Mouse (Mus musculus) cerebellum, adult 11-12 months (tissue): ENCODE results near the gene Gm20388.
A peak's percentile ranks its signal among the peaks of the same experiment; 100 is the strongest.

Experiments used
- DNase-seq: peaks from one replicate; pipeline ENCODE4 v3.0.0; 2022

Gm20388 gene

DNA sequence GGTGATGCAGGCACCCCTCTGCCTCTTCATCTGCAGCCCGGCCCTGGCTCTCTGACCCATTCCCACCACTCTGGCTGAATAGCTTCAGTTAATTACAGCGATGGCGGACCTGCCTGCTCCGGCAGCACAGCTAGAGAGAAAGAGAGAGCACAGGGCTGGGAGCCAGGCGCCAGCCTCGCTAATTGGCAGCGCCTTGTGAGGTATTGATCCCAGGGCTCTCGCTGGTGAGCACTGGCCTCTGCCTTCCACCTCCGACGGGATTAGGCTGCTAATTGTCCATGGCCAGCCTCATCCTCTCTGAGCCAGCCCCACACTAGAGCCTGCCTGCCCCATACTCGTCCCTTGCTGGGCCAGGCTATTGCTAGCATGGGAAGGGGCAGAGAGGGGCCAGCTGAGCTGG lies 649.0 kb downstream of the Gm20388 start:
- no peak for DNase-seq

DNA sequence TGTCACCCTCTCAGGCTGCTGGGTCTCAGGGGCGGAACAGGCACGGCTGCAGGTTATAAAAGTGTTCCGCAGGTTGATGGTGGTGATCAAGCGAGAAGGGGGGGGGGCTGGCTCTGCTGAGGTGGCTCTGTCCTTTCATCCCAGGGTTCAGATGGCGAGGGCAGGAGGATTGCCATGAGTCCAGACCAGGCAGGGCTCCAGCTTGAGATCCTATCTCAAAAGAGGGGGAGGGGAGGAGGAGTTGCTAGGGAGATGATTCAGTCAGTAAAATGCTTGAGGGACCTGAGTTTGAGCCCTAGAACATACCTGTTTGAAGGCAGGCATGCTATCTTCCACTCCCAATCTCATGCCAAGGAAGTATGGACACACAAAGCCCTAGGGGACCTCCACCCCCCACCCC lies 649.9 kb downstream of the Gm20388 start:
- no peak for DNase-seq

DNA sequence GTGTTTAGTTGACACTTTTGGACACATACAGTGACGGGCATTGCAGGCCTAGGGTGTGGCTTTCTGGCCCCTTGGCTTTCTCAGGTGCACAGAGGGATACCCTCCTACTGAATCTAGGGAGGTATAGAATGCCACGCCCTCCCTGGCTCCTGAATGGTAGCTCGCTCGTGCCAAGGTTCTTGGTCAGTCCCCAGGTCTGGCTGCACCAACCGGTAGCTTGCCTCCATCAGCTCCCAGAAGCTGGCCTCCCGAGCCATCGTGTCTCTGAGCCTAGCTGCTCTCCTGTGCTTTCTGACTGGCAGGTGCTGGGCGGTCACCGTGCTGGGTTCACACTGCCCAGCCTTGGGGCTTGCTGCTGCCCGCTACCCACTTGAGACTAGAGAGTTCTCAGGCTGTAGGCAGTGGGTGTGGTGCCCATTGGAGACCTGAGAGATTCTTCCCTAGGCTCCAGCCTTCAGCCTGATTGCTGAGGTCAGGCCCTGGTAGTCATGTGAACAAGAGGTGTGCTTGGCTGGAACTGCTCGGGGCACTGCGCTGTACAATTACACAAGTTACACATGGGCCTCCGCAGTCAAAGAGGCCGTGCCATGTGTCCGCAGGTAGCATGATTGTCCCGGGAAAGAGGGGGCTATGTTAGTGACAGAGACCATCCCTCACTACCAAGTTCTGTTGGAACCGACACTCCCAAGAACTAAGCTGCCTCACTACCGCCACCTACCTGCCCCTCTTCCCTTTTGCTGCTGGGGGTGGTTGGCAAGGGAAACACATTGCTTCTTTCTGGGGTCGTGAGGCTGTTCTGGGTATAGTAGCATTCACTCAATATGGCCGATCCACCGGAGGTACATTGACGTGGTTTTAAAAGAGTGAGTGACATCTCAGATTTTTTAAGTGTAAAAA lies 651.1 kb downstream of the Gm20388 start:
- peak; percentile 63 for DNase-seq

DNA sequence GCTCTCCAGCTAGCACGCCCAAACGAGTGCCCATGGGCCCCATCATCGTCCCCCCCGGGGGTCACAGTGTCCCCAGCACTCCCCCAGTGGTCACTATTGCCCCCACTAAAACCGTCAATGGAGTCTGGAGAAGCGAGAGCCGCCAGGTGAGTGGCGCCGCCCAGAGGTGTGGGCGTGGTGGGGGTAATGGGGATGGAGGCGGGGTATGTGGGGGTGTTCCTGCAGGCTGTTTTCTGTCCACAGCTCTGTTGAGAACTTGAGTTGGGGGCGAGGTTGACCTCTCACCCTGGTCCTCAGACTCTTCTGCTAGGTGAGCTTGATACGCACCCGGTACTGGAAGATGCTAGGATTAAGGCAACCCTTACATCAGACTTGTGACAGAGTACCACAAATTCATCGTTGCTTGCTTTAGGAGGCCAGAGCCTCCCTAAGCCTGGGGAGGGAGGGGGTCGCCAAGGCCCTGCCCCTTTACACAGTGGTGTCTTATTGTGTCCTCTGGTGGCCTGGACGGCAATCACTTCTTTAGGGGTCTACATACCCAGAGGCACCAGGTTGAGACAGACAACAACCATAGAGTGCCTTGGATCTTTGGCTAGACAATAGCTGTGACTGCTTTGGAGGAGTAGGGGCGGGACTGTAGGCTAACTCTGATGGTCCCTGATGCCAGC lies 652.2 kb downstream of the Gm20388 start:
- DNase-seq: no peak

DNA sequence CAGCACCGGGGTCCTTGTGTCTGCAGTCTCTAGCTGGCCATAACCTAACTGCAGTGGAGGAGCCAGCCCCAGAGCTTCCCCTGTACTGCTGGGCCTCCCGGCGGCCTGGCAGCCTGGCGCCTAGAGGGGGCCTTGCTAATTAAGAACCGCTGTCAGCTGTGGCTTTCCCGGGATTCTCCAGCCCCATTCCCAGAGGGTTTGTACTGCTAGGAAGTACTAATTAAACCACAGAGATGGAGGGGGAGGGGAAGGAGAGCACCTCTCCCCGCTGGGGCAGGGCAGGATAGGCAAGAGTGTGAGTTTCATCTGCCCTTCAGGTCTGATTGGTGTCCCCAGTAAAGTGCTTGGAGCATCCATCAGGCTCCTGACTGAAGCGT lies 652.7 kb downstream of the Gm20388 start:
- peak; percentile 46 for DNase-seq

DNA sequence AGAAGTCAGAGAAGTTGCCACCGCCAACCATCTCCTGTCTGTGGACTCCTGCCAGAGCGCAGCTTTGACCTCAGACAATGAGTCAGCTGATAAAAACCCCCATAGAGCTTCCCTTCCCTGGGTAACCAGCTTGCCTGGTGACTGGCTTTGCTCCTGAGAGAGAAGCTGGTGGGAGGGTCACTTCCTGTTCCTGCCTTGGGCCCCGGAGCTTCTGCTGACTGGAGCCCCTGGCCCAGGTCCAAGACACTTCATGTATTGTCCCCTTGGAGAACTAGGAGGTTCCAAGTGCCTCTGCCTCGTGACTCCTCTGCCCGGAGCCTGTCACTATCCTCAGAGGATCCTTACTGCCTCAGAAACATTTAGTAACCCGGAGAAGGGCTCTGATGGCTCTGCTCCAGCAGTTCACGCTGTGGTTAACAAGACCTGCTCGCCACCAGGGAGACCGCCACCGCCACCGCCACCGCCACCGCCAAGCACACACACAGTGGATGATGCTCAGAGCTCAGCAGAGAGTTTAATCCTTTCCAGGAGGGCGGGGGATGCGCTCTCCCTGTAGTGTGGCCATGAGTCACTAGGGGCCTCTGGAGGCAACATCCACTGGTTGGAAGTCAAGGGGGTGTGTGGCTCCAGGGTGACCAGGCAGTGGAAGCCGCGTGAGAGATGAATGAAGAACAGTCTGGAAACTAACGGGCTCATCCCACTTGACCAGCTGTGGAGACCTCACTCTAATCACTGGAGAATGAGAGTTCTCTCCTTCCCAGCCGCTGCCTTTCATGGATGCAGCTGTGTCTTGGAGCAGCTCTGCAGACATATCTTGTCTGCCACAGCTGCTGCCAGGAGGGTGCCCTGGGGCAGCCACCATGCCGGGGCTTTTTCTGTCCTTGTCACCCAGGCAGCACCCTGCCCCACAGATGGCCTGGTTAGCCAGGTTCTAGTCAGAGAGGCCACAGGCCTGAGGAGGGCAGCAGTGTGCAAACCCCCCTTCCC lies 653.5 kb downstream of the Gm20388 start:
- peak; percentile 82 for DNase-seq

DNA sequence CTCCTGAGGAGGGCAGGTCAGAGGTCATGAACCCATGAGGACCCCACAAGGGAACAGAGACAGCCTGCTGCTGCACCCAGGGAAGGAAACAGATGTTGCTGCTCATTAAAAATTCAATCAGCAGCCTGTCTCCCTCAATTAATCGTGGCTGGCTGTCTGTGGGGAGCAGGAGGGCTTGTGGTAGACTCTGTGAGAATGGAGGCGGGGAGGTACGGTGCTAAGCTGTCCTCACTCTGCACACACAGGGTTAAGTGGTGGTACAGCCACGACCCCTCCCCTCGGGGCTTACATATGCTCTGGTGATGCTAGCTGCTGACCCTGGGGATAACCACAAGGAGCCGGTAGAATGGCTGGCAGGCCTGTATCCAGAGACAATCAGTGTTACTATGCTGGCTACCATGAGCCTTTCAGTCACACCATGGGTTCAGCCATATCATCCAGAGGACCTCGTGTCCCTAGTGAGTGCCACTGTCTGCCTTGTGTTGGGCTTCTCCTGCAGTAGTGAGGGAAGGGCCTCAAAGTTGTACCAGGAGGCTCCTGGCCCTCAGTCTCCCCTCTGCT lies 654.6 kb downstream of the Gm20388 start:
- DNase-seq: no peak

DNA sequence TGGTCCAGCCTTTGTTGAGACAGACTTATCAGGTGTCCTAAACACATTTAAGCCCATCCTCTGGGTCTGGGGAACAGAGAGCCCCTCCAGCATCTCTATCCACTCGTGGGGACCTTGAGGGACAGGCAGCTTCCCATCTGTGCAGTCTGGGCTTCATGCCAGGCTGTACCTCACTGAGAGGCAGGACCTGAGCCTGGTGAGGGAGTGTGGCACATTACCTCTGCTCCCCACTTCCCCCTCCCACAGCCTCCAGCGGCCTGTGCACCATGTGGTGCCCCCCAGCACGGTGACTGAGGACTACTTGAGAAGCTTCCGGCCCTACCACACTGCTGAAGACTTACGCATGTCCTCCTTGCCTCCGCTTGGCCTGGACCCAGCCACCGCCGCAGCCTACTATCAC lies 656.0 kb downstream of the Gm20388 start:
- peak; percentile 78 for DNase-seq

DNA sequence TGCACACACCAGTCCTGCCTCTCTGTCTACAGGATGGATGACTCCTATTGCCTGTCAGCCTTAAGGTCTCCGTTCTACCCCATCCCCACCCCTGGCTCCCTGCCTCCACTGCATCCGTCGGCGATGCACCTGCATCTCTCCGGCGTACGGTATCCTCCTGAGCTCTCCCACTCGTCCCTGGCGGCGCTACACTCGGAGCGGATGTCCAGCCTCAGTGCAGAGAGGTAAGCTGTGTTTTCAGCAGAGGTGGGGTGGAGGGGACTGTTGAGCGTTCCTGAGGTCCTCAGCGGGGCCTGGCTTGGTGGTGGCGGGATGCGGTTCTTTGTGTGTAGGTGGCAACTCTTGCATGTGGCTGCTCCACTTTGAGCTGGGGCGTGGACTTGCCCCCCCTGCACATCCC lies 657.1 kb downstream of the Gm20388 start:
- DNase-seq: no peak

DNA sequence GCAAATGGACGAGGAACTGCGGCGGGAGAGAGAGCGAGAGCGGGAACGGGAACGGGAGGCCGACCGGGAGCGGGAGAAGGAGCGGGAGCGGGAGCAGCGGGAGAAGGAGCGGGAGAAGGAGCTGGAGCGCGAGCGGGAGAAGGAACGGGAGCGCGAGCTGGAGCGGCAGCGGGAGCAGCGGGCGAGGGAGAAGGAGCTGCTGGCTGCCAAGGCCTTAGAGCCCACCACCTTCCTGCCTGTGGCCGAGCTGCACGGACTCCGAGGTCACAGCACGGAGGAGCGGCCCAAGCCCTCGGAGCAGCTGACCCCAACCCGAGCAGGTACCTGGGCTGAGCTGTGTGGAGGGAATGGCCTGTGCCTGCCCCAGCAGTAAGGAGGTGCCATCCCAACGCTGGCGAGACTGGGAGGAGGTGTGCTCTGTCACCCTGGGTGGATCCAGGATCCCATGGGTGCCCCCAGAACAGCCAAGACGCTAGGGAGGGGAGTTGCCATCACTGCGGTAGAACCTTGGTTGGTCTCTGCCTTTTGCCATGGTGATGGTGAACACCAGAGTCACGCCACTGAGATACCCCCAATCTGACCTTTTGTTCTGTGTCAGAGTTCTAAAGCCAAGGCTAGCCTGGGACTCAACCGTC lies 657.6 kb downstream of the Gm20388 start:
- DNase-seq: no peak

DNA sequence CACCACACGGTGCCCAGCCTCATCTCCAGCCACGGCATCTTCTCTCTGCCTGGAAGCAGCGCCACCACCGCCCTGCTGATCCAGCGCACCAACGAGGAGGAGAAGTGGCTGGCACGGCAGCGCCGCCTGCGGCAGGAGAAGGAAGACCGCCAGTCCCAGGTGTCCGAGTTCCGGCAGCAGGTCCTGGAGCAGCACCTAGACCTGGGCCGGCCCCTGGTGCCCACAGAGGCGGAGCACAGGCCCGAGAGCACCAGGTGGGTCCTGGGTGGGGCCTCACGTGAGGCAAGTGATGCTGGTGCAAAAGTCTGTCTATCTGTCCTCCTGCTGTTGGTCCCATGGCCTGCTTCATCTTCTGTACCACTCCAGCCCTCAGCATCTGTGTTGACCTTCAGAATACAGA lies 658.5 kb downstream of the Gm20388 start:
- DNase-seq: no peak

DNA sequence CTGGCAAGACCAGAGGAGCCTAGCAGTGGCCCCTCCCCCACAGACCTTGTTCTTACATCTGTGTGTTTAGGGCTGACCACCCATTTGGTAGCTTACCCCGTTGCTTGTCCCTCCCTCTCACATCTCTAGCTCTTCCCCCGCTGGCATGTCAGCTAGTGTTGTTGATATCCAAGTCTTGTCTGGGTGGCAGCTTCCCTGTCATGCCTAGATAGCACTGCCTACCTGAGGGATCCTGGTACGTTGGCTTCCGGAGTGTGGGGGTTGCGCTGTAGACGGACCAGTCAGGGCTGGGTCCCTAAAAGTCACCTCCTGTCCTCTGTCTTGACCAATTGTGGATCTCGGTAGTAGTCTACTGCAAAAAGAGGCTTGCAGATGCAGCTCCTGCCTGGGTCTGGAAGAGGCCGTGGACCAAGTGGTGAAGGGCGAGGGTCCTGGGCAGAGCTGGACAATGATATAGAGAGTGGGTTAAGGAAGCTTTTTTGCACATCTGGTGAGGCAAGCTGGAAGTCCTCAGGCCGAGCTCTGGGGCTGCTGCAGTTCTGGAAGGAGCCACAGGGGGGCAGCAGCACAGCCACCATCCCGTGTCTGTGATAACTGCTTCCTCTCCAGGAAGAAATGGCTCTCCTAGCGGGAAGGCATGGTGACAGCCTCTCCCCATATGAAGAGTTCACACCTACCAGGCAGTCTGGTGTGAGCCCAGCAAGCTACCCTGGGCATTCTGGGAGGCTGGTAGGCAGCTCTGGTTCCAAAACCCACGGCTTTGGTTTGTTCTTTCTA lies 659.5 kb downstream of the Gm20388 start:
- DNase-seq: peak; percentile 73

DNA sequence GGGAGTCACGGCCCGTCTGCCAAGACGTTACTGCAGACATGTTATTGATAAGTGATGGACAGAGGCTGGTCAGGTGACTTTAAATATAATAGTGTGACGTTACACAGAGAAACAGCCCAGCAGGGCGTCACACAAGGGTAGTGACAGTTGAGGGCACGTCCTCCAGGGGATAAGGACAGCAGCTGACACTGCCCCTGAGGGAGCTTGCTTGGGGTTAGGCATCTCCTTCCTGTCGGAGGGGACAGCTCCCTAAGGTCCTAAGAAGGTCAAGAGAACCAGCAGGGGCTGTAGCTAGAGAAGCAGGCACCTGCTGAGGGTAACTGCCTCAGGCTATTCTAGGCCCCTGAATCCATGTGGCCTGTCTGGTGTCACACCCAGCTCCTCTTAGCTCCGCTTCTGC lies 660.9 kb downstream of the Gm20388 start:
- DNase-seq: no peak

DNA sequence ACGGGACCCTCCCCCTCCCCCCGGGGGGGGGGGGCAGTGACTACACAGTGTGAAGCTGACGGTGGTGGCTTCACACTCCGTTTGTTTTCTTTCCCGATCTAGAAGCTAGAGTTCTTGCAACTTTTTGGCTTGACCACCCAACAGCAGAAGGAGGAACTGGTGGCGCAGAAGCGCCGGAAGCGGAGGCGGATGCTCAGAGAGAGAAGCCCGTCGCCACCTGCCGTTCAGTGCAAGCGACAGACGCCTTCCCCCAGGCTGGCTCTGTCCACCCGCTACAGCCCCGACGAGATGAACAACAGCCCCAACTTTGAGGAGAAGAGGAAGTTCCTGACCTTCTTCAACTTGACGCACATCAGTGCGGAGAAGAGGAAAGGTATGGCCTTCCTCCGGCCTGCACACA lies 661.9 kb downstream of the Gm20388 start:
- DNase-seq: peak; percentile 71

DNA sequence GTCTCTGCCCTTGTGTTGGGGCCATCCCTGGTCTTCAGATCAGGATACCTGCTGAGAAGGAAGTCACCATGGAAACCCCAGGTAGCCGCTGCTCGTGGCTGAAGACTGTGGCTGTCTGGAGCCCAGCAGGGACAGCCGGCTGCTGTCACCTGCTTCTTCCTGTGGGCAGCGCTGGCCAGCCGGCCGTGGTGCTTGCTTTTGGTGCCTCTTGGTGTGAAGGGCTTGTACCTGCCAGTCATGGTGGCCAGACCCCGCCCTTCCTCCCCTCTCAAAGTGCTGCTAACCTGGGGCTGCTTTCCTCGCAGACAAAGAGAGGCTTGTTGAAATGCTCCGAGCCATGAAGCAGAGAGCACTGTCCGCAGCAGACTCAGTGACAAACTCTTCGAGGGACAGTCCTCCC lies 663.2 kb downstream of the Gm20388 start:
- no peak for DNase-seq

DNA sequence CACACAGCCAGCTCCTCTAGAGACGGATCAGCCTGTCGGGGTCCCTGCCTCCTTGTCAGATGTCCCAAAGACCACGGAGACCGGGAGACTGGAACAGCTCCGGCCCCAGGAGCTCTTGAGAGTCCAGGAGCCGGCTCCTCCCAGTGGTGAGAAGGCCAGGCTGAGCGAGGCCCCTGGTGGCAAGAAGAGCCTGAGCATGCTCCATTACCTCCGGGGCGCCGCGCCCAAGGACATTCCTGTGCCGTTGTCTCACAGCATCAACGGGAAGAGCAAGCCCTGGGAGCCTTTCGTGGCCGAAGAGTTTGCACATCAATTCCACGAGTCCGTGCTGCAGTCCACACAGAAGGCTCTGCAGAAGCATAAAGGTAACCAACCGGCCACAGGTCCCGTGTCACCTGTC lies 664.3 kb downstream of the Gm20388 start:
- DNase-seq: no peak

DNA sequence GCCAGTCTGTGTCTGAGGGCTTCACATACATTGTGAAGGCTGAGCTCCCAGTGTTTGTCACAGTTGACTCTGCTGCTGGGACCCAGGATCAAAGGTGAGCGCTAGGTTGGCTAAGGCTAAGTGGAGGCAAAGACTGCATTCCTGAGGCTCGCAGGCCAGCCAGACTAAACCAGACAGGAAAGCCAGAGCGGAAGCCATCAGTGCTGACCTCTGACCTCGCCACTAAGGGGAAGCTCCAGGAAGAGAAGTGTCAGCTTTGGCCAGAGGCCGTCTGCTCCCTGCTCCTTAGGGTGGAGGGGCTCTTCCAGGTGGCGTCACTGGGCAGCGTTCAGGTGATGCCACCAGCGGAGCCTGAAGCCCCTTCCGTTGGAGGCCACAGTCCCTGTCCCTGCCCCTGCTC lies 665.2 kb downstream of the Gm20388 start:
- DNase-seq: no peak

DNA sequence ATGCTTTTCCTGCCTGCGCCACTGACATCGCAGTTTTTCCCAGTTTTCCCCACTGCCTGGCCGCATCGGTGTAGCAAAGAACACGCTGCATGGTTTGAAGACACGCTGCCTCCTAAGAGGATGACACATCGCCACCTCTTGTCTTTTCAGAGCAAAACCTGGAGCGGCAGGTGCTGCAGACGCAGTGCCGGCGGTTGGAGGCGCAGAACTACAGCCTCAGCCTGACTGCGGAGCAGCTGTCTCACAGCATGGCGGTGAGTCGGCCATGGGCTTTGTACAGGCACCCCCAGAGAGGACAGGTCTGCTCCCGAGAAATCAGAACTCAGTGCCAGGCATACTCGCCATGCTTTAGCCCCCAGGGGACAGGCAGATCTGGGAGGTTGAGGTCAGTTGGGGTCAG lies 667.2 kb downstream of the Gm20388 start:
- no peak for DNase-seq

DNA sequence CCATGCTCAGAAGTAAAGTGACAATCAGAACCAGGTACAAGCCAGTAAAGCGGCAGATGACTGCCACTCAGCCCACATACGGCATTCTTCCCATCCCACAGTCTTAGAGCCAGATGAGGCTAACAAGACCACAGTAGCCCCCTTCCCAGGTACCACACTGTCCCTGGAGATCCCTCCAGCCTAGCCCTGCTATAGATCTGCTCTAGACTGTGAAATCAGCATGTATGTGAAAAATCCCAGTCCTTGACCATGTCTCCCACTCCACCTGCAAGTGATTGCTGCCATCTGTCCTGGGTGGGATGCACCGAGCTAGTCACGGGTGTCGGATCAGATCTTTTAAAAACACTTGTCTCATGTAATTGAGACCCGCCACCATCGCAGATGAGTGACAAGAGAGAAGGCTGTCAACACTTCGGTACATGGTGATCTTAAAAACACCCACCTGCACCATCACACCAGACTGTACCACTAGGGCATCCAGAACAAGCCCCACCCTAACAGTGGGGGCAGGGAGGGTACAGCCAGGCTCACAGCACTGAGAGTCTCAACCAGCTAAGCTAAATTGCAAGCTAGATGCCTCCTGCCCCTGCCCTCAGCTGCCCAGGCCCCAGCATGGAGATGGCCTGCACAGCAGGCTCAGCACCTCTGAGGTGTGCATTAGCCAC lies 669.8 kb downstream of the Gm20388 start:
- peak; percentile 23 for DNase-seq

DNA sequence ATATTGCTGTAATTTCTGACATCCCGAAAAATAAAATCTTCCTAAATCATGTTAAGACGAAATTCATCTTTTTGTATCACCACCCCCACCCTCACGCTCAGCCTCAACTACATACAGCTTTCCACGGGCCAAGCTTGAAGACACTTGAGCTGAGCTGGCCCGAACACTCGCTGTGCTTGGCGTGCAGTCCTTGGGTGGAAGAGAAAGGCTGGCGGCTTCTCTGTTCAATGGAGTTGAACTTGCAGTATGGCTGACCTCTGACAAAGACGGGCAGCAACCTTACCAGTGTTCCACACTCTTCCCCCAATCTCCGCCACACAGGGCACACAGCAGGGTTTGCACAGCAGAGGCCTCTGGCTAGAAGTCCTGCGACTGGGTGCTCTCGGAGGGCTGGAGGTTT lies 670.7 kb downstream of the Gm20388 start:
- no peak for DNase-seq

DNA sequence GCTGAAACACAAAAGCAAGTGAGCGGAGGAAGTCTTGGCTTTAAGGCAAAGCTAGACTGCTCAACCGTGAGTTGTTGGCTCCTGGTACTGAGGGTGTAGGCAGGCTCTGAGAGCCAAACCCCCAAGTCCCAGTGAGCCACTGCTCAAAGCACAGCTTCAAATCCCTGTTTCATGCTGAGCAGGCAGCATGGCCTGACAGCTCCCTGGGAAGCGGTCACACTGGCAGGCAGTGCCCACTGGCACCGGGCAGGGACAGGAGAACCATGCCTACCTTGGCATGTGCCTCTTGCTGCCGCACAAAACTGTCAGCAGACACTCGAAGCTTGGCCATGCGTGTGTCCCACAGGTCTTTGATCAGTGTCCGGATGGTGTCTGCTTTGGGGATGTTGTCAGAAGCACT lies 671.2 kb downstream of the Gm20388 start:
- DNase-seq: peak; percentile 34
